Mouse (Mus musculus) natural killer cell, adult 2 months (primary cell): ENCODE measurements around the gene Pcx.
A peak's percentile ranks its signal among the peaks of the same experiment; 100 is the strongest.

Experiments
- DNase-seq, 2 experiments: peaks; one replicate each; pipeline ENCODE4 v3.0.0; 2022; ENCODE audit warnings: low spot score in 2 of 2

The Pcx gene

GRCm38 (mm10) chr19:4509986-4510963 lies at the start of gene Pcx:
TSS of gene Pcx (plus strand) at chr19:4510472.
- peak; percentile 99 for DNase-seq

DNA sequence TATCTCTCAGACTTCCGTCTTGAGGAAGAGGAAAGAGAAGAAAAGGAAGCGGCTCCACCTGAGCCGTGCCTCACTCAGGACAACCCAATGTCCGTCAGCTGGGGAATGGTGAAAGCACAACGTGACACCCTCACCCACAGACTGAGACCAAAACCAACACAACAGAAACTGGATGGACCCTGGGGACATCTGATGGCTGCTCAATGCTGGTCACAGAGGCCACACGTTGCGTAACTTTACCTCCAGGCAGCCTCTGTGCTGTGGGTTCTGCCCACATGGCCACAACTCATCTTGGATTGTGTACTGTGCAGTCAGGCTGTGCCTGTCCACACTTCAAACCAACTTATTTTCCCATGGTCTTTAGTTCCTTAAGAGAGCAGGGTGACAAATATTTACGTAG lies 48.3 kb upstream of the Pcx start:
- no peak for DNase-seq

DNA sequence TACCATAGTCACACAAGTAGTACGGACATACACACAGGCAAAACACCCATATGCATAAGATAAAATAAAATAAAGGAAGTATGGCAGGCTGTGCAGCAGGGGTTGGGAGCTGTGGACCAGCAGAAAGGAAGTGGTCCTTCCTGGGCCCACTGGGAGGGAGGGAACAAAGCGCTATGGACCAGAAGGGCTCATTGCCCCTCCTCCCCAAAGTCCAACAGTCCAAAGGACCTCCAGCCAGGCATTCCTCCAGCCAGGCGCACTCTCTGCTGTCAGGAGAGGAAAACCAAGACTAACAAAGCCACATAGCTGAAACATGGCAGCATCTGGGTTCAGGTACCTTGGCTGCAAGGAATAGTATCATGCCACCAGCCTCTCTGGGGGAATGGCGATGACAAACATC lies 45.6 kb upstream of the Pcx start:
- no peak for DNase-seq

GRCm38 (mm10) chr19:4468363-4468762 lies 41.9 kb upstream of the Pcx start:
- DNase-seq: no peak

GRCm38 (mm10) chr19:4473549-4473948 lies 36.7 kb upstream of the Pcx start:
- no peak for DNase-seq

DNA sequence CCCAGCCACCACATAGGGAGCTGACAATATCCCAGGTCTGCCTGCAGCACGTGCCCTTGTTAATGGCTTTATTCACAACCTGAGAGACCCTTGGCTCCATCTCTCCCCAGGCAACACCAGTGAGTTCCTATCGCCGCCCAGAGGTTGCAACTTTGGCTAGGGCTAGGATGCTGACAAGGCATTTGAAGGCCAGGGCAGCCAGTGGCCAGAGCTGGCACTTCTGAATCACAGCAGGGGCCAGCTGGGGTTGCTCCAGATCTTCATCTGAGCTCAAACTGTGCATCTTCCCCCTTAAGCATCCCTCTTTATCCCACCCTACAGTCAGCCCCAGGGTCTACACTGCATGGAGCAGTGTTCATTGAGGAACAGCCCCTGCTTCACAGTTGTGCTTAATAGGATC lies 35.5 kb upstream of the Pcx start:
- no peak for DNase-seq

DNA sequence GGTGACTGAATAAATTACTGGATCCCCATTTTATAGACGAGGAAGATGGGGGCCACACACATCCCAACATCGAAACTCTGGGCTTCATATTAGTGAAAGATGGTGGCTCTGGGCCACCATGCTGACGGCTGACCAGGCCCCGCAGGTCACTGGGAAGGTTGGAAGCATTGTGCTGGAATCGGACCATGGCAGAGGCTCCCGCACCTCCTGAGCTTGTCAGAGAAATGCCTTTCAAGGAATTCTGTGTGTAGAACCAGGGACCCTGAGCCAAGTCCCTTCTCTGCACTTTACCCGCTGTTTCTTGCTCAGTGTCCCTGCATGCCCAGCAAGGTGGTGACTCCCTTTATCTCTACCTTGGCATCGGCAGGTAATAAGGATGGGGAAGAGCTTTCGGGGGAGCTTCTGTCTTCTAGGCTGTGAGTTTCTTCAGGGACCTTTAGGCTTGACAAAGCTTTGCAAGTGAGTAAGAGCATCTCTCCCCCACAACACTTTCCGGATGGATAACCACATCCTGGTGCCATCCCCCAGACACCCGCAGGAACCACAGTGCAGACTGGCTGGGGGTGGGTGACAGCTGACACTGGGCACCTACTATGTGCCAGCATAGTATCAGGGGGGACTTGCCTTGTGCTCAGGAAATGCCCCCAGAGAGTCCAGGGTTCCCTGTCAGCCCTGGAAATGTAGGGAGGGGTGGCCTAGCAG lies 34.9 kb upstream of the Pcx start:
- peak; percentile 58 to 77 for DNase-seq

DNA sequence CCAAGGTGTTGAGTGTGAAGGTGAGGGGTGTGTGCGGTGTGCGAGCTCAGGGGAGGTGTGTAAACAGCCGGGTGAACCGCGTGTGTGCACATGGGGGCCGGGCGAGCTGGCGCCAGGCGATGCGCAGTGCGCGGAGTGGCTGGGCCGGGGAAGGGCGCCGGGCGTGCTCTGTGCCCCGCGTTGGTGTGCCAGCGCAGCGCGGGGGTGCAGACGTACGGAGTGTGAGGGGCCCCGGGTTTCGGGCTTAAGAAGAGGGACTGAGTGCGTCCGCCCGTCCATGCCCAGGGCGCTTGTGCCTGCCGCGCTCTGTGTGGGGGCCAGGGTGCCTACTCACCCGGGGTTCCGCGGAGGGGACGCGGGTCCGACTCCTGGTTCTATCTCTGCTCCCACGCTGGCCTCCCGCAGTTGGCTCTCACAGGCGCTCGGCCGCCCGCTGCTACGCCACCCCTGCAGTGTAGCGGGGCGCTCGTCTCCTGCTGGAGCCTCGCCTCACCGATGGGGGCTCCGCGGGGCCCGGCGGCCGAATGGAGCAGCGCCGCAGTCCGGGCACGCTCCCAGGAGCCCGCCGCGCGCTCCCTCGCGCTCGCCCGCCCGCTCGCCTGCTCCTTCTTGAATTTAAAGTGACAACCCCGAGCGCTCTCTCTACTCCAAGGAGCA lies 33.5 kb upstream of the Pcx start:
- DNase-seq: no peak

- no peak for DNase-seq
Observed at GRCm38 (mm10) chr19:4477345-4478189, 32.7 kb upstream of the Pcx start, which contains the start of gene Syt12. TSS of gene Syt12 (minus strand) at chr19:4477447.

DNA sequence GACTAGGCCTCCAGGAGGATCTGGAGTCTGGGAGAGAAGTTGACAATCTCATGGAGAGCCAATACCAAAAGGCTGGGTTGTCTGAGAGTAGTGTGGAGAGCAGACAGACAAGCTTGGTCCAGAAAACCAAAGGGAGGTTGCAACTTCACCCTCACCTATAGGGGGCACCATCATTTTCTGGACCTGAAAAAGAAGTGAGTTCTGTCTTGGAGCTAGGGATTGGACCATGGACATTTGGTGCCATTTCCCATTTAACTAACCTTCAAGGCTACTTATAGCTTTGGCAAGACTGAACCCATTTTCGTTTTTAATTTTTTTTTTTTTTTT lies 32.1 kb upstream of the Pcx start:
- no peak for DNase-seq

DNA sequence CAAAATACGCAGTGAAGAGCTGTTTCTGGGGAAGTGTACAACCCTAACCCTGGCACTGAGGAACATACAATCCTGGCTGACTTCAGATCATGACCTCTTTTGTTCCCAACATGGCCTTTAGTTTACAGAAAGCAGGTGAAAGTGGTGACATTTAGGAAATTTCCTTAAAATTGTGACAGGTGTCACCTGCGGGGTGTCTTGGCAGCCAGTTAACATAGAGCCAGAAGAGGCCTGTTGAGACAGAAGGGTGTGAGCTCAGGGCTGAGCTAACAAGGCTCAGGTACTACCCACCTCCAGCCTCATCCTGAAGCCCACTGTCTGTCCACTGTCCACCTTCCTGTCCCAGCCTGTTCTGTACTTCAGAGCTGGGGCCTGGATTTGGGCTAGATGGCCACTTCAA lies 30.2 kb upstream of the Pcx start:
- no peak for DNase-seq

- DNase-seq: no peak
Observed at GRCm38 (mm10) chr19:4481326-4481725, 28.9 kb upstream of the Pcx start.

DNA sequence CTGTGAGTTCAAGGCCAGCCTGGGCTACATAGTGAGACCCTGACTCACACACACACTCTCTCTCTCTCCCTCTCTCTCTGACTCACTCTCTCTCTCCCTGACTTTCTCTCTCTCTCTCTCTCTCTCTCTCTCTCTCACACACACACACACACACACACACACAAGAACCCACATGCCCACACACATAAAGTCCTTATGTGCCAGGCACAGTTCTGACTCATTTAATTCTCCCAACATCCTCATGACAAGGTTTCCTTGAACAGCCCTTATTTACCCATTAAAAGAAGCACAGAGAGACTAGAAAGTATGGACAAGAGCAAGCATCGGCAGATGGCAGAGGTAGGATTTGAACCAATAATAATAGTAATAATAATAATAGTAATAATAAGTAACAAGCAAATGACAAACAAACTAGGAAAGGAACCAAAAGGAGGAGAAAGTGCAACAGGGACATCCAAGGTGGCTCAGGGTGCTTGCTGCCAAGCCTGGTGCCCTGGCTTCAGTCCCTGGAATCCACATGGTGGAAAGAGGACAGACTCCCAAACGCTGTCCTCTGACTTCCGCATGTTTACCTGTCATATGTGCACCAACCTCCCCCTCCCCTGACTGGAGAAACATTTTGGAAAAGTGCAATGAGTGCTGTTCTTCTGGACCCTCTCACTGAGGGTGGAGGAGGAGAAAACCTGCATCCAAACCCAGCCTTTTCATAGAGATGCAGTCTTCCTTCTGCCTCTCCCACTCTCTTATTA lies 28.0 kb upstream of the Pcx start:
- no peak for DNase-seq

DNA sequence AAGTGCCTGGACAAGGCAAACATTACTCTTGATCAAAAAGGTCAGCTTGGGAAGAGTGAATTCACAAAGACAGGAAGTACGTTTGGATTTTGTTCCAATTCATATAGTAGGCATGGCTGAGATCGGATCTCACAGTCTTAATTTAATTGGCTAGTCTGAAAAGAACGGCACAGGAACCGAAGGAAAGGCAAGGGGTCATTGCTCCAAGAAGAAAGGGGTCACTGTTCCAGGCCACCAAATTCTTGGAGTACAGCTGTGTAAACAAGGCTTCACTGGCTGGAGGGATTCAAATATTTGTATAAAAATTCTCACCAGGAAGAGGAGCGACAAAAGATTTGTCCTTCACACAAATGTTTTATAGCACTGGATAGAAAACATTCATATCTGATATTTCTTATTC lies 25.3 kb upstream of the Pcx start:
- no peak for DNase-seq

DNA sequence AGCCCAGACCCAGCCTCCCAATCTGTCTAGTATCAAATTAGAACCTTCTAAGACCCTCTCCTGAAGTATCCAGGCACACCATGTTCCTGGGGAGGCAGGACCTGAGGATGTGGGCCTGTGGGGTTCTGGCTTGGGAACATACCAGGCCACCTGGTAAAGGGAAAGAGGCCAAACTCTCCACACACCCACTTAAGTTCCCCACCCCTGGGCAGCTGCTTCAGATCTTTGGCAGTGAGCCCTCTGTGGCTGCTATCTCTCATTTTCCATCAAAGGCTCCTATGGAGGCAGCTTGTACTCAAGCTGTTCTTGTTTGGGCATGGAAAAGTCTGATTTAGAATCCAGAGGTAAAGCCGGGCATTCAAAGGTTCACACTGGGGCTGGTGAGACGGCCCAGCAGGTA lies 22.4 kb upstream of the Pcx start:
- DNase-seq: no peak

- no peak for DNase-seq
Observed at GRCm38 (mm10) chr19:4491080-4491695, 19.1 kb upstream of the Pcx start.

GRCm38 (mm10) chr19:4492526-4493296 lies 17.6 kb upstream of the Pcx start:
- DNase-seq: no peak

DNA sequence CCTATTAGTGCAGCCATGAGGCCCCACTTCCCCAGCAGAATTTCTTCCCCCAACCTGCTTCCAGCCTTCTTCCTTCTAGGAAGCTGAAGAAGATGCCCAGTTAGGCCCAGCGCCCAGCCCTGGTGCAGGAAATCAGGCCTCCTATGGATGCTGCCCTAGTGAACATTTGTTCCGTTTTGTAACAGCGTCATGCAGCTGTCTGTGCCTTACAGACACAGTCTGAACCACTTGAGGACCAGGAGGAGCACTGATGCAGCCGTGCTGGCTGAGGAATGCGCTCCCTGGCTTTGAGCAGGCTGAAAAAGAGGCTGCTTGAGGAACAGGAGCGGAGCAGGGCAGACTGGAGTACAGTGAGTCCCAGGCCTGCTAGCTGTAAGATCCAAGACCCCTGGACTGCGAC lies 15.6 kb upstream of the Pcx start:
- no peak for DNase-seq

DNA sequence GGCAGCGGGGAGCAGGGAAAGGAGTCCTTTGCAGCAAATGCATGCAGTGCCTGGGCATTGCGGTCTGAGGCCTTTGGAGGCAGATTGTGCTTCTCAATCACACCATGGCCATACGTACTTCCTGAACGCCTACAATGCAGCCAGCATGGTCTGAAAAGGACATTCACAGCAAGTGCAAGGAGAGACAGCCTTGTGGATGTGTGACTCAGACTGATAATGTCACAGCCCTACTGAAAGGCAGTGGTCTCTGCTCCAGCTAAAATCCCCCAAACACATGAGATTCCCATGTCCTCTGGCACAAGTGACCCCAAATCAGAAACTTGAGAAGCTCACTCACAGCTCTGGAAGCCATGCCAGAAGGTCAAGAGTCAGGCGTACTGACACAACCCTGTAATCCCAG lies 14.5 kb upstream of the Pcx start:
- DNase-seq: no peak
